Mouse (Mus musculus): ENCODE measurements at regions not wholly inside any gene's neighbourhood (a gene's known extent, or its start where the extent isn't known, plus 50 kb on each side); places are given as distances from the start of the nearest gene placed in this dataset.
A peak's percentile ranks its signal among the peaks of the same experiment; 100 is the strongest.

- peak in 1 of 2 experiments; percentile 47 for DNase-seq (ENCODE audit: low spot score in 2 of 2)
- no peak overlapping the region for H3K4me3 ChIP-seq
- no peak overlapping the region for H3K27ac ChIP-seq
- no peak for TF ChIP-seq CTCF (conservative IDR thresholded peaks at IDR 0.05)
Measured at GRCm38 (mm10) chr5:126714672-126715071, 526.9 kb upstream of the Tmem132c start.

GRCm38 (mm10) chr5:126718421-126718820 is 523.2 kb upstream of the Tmem132c start:
- Histone ChIP-seq H3K27ac (no peak overlapping the region), H3K4me3 (no peak overlapping the region)
- no peak for DNase-seq (ENCODE audit: low spot score in 2 of 2)
- peak; percentile 56 for TF ChIP-seq CTCF (conservative IDR thresholded peaks at IDR 0.05)

DNA sequence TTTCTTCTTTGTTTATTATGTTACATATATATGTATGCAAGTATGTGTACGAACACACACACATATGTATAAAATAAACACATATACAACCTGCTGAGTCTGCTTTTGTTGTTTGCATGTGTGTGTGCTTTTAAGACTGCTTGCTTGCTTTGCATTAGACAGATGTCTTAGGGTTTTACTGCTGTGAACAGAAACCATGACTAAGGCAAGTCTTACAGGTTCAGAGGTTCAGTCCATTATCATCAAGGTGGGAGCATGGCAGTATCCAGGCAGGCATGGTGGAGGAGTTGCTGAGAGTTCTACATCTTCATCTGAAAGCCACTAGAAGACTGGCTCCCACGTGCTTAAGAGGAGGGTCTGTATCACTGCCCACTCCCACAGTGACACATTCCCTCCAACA is 520.3 kb upstream of the Tmem132c start:
- DNase-seq (ENCODE audit: low spot score in 2 of 2) = no peak
- Histone ChIP-seq H3K27ac (no peak overlapping the region), H3K4me3 (no peak overlapping the region)
- TF ChIP-seq CTCF (conservative IDR thresholded peaks at IDR 0.05) = no peak

- no peak for DNase-seq (ENCODE audit: low spot score in 2 of 2)
- no peak for TF ChIP-seq CTCF (conservative IDR thresholded peaks at IDR 0.05)
- H3K27ac ChIP-seq = no peak overlapping the region
- no peak overlapping the region for H3K4me3 ChIP-seq
Measured at GRCm38 (mm10) chr5:126723304-126724295, 518.0 kb upstream of the Tmem132c start.

DNA sequence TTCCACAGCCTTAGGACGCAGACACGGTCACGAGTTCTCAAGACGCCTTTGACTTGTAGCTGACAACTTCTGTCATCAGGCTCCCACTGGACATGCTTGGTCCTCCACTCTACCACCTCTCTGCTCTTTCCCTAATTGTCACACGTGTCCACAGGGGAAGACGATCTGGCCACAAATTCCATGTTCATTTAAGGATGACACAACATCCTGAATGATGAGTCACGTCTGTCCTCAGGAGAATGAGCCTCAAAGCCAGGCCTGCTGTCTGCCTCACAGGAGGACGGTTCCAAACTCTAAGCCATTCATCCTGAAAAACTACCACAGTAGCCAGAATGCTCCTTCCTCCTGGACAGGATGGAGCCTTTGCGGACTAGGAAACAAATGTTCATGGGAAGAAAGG is 517.3 kb upstream of the Tmem132c start:
- Histone ChIP-seq H3K4me3 (no peak overlapping the region), H3K27ac (no peak overlapping the region)
- no peak for DNase-seq (ENCODE audit: low spot score in 2 of 2)
- no peak for TF ChIP-seq CTCF (conservative IDR thresholded peaks at IDR 0.05)

DNA sequence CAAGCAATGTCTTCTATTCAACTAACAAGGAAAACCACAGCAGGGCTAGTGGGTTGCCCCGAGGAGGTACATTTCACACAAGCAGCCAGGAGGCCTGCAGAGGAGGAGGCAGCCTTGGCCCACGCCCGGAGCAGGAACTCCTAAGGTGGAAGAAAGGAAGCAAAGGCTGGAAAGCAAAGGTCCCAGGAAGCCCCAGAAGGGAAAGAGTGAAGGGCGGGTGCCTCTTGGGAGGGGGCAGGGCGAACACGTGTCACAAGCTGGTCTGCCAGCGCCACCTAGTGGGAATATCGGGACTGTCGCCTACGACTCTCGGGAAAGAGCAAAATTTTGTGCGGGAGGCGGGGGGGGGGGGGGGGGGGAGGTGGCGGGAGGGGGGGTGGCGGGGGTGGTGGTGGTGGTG is 508.1 kb upstream of the Tmem132c start:
- peak; percentile 83 to 93 for DNase-seq (ENCODE audit: low spot score in 2 of 2)
- peak; percentile 72 for TF ChIP-seq CTCF (conservative IDR thresholded peaks at IDR 0.05)
- Histone ChIP-seq H3K27ac (peak overlapping the region; percentile 90), H3K4me3 (peak overlapping the region; percentile 38)

DNA sequence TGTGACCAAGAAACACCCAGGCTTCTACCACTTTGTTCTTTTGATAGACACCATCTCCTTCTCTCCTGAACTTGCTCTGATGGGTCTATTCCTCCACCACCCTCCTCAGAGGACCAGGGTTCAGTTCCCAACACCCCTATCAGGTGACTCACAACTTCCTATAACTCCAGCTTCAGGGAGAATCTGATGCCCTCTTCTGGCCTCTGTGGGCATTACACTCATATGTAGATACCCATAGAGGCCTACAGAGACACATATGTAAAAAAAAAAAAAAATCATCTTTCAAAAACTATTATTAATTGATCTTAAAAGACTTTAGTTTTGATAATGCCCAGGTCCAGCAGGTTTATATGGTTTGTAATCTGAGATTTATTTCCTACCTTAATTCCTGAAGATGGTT is 505.9 kb upstream of the Tmem132c start:
- TF ChIP-seq CTCF (conservative IDR thresholded peaks at IDR 0.05) = peak; percentile 50
- H3K27ac ChIP-seq = no peak overlapping the region
- DNase-seq (ENCODE audit: low spot score in 2 of 2) = no peak
- no peak overlapping the region for H3K4me3 ChIP-seq

- DNase-seq (ENCODE audit: low spot score in 2 of 2) = no peak
- no peak overlapping the region for H3K4me3 ChIP-seq
- H3K27ac ChIP-seq = no peak overlapping the region
- no peak for TF ChIP-seq CTCF (conservative IDR thresholded peaks at IDR 0.05)
Measured at GRCm38 (mm10) chr5:126737681-126738080, 503.9 kb upstream of the Tmem132c start.

DNA sequence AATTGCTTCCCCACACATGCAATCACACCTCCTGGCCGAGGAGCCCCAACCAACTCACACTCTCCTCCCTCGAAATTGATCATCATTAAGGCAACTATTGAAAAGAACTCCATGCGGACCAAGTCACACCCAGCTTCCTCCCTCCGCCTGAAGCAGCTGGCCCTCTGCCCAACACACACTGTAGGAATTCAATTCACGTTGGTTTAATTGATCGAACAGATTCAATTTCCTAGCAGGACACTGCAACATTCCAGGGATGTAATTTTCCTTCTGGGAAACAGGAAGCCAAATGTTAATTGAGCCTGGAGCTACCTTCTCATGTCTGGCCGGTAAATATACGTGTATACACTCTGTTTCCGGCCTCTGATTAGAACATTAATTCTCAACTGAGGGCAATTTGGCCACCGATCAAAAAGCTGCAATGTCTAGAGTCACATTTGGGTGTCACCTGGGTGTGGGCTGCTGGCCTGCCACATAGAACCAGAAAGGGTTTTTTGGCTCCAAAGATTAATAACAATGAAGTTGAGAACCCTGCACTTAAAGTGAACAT is 500.7 kb upstream of the Tmem132c start:
- no peak overlapping the region for H3K27ac ChIP-seq
- no peak for TF ChIP-seq CTCF (conservative IDR thresholded peaks at IDR 0.05)
- H3K4me3 ChIP-seq = no peak overlapping the region
- no peak for DNase-seq (ENCODE audit: low spot score in 2 of 2)

GRCm38 (mm10) chr5:126755107-126755506 is 486.5 kb upstream of the Tmem132c start:
- no peak for TF ChIP-seq CTCF (conservative IDR thresholded peaks at IDR 0.05)
- DNase-seq (ENCODE audit: low spot score in 2 of 2) = no peak
- Histone ChIP-seq H3K27ac (no peak overlapping the region), H3K4me3 (no peak overlapping the region)

- Histone ChIP-seq H3K4me3 (no peak overlapping the region), H3K27ac (no peak overlapping the region)
- DNase-seq (ENCODE audit: low spot score in 2 of 2) = no peak
- TF ChIP-seq CTCF (conservative IDR thresholded peaks at IDR 0.05) = no peak
Measured at GRCm38 (mm10) chr5:126765037-126765707, 476.4 kb upstream of the Tmem132c start.

DNA sequence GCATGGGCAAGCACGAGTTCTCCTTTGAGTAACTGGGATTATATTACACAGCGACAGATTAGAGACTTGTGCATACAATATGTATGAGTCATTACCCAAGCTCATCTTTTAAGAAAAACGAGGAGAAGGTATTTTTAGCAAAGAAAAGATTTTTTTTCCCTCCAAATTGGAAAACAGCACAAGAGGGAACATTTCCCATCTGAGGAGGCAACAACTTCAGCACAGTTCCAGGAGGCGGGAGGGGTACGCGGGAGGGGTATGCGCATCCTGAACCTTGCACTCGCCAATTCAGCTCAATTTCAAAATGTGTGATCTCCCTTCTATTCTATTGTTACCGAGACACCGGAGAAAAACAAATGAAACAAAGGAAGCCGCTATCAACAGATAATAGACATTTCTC is 472.6 kb upstream of the Tmem132c start:
- Histone ChIP-seq H3K4me3 (peak overlapping the region; percentile 14), H3K27ac (peak overlapping the region; percentile 32; the same call in 1 of the 2 replicates)
- peak in 1 of 2 experiments; percentile 6 for DNase-seq (ENCODE audit: low spot score in 2 of 2)
- no peak for TF ChIP-seq CTCF (conservative IDR thresholded peaks at IDR 0.05)
